Mouse (Mus musculus): ENCODE results near the gene Tmem79.
"Not testable (repeated sequence)": the region's sequence is repeated elsewhere in the genome, so short reads cannot be mapped to it uniquely, and the experiment has no call there.

- TF ChIP-seq CTCF, EP300 (IDR thresholded peaks at IDR 0.05; ENCODE audit: low read depth): not testable (repeated sequence)
These were observed 32.6 kb upstream of the Tmem79 start for GRCm38 (mm10) chr3:88368511-88368910.

Measured in liver, embryonic 14.5 days (tissue).